Mouse (Mus musculus) liver, adult 2 months (tissue): Measurements from ENCODE around the gene Mfsd11. TPM values are rescaled to one million over a fixed set of nuclear protein-coding genes. Genes with fewer than 3 reads are reported as not detected.
A peak's percentile ranks its signal among the peaks of the same experiment; 100 is the strongest.
"Not testable (repeated sequence)": the region's sequence is repeated elsewhere in the genome, so short reads cannot be mapped to it uniquely, and the experiment has no call there.

Source experiments
- DNase-seq: peaks from one replicate; pipeline ENCODE4 v3.0.0-alpha.2; 2011; ENCODE audit warnings: low read depth, low spot score; ENCODE audit errors: extremely low read depth
- H3K27ac ChIP-seq: fragments of 200-500 bp; replicated peaks from 2 replicates; pipeline ENCODE4 v1.5.1; 2012; ENCODE audit warnings: low read depth, mild to moderate bottlenecking, control low read depth, inconsistent platforms, low read length; ENCODE audit not compliant: insufficient read depth
- H3K27me3 ChIP-seq: fragments of 200-500 bp; 2 replicates; pipeline ENCODE4 v1.6.1; 2012; ENCODE audit warnings: mild to moderate bottlenecking, moderate library complexity, low read length, inconsistent platforms; ENCODE audit not compliant: control insufficient read depth, insufficient read depth
- H3K36me3 ChIP-seq: fragments of 200-500 bp; 2 replicates; pipeline ENCODE4 v1.6.1; 2012; ENCODE audit warnings: low read length, inconsistent platforms; ENCODE audit not compliant: control insufficient read depth, insufficient read depth
- H3K4me1 ChIP-seq: fragments of 200-500 bp; 2 replicates; pipeline ENCODE4 v1.6.1; 2011; ENCODE audit warnings: low read length; ENCODE audit not compliant: control insufficient read depth, insufficient read depth
- H3K4me3 ChIP-seq: fragments of 200-500 bp; 2 replicates; pipeline ENCODE4 v1.5.1; 2011; ENCODE audit warnings: low read depth, mild to moderate bottlenecking, control low read depth, low read length, moderate library complexity; ENCODE audit not compliant: insufficient read depth
- H3K79me2 ChIP-seq: fragments of 200-500 bp; 2 replicates; pipeline ENCODE4 v1.6.1; 2012; ENCODE audit warnings: inconsistent platforms, mild to moderate bottlenecking, low read length, moderate library complexity; ENCODE audit not compliant: control insufficient read depth, insufficient read depth
- H3K9ac ChIP-seq: fragments of 200-500 bp; 2 replicates; pipeline ENCODE4 v1.6.1; 2012; ENCODE audit warnings: low read depth, mild to moderate bottlenecking, control low read depth, inconsistent platforms, low read length
- CTCF ChIP-seq: fragments of 200-500 bp; IDR thresholded peaks from 2 replicates; pipeline ENCODE4 v1.5.1; 2011; ENCODE audit warnings: low read depth, low read length, control low read depth
- POLR2A ChIP-seq: fragments of 200-500 bp; IDR thresholded peaks from 2 replicates; pipeline ENCODE4 v1.6.1; 2011; ENCODE audit warnings: low read length, control low read depth; ENCODE audit not compliant: insufficient read depth; ENCODE audit errors: extremely low read depth
- WGBS: fragments of 180-500 bp; shearing (Covaris S2); methylation state at CpG from one replicate; pipeline ENCODE4 v1.1.7; 2018; 5-methylcytosine and 5-hydroxymethylcytosine counted together
- polyA plus RNA-seq: library from polyadenylated mRNA; depleted of rRNA; stranded (reverse); fragments of >200 nt; gene quantifications from 2 replicates; pipeline ENCODE4 v1.2.3, GENCODE M21; 2012
- total RNA-seq: library from RNA; depleted of rRNA; stranded (reverse); fragments of >200 nt; gene quantifications from 2 replicates; pipeline ENCODE4 v1.2.3, GENCODE M21; 2014

The Mfsd11 gene
- total and polyA plus RNA-seq, 2 experiments, result 5.1 to 16.6 TPM

- no peak for DNase-seq
- Histone ChIP-seq H3K36me3 (no peaks in the 10 kb centered on the region), H3K79me2 (no peaks in the 10 kb centered on the region), H3K27me3 (no peaks in the 10 kb centered on the region), H3K27ac (no peak overlapping the region), H3K9ac (no peak overlapping the region), H3K4me3 (no peak overlapping the region), H3K4me1 (no peaks in the 10 kb centered on the region; the same call in 1 of the 2 replicates)
- no peak for TF ChIP-seq POLR2A
- TF ChIP-seq CTCF, result no peak
- 99% methylated on average over 2 of the region's 2 CpGs for WGBS
Observed at GRCm38 (mm10) chr11:116823255-116823654, 29.0 kb upstream of the Mfsd11 start.

GRCm38 (mm10) chr11:116823885-116824284, 28.4 kb upstream of the Mfsd11 start:
- not testable (repeated sequence) for H3K4me3 ChIP-seq, H3K79me2 ChIP-seq, H3K27me3 ChIP-seq, H3K27ac ChIP-seq, DNase-seq, H3K4me1 ChIP-seq, H3K9ac ChIP-seq, H3K36me3 ChIP-seq
- 97% methylated on average over 10 of the region's 10 CpGs for WGBS

- no peak overlapping the region for H3K9ac ChIP-seq
- H3K79me2 ChIP-seq, result no peaks in the 10 kb centered on the region
- DNase-seq, result no peak
- TF ChIP-seq CTCF (no peak), POLR2A (no peak)
- H3K36me3 ChIP-seq, result no peaks in the 10 kb centered on the region
- H3K27ac ChIP-seq, result no peak overlapping the region
- 83% methylated on average over 4 of the region's 5 CpGs for WGBS
- H3K27me3 ChIP-seq, result no peaks in the 10 kb centered on the region
- H3K4me1 ChIP-seq, result no peaks in the 10 kb centered on the region; the same call in 1 of the 2 replicates
- H3K4me3 ChIP-seq, result no peak overlapping the region
Observed at GRCm38 (mm10) chr11:116825230-116825629, 27.0 kb upstream of the Mfsd11 start.

GRCm38 (mm10) chr11:116826550-116827504, 25.4 kb upstream of the Mfsd11 start:
- DNase-seq, result no peak
- H3K4me1 ChIP-seq, result no peaks in the 10 kb centered on the region; the same call in 1 of the 2 replicates
- peak overlapping the region; percentile 57; the same call in 1 of the 2 replicates for H3K4me3 ChIP-seq
- H3K79me2 ChIP-seq, result no peaks in the 10 kb centered on the region
- 0 out of 2 replicates have a peak overlapping the region, but pooled peaks have one; percentile 61 for H3K9ac ChIP-seq
- 65% methylated on average over 17 of the region's 17 CpGs for WGBS
- H3K36me3 ChIP-seq, result no peaks in the 10 kb centered on the region
- TF ChIP-seq CTCF (no peak), POLR2A (no peak)
- H3K27ac ChIP-seq, result no peak overlapping the region
- no peaks in the 10 kb centered on the region for H3K27me3 ChIP-seq

- Histone ChIP-seq H3K27ac (peak within 1 kb of the TSS; percentile 12; the same call in 1 of the 2 replicates), H3K36me3 (no peaks in the 10 kb centered on the region), H3K4me3 (peak within 1 kb of the TSS; percentile 57), H3K79me2 (no peaks in the 10 kb centered on the region), H3K9ac (peak within 1 kb of the TSS; percentile 61), H3K27me3 (no peaks in the 10 kb centered on the region), H3K4me1 (no peaks in the 10 kb centered on the region; the same call in 1 of the 2 replicates)
- 7% methylated on average over 71 of the region's 71 CpGs for WGBS
- no peak for TF ChIP-seq POLR2A
- TF ChIP-seq CTCF, result no peak
- DNase-seq, result no peak
Observed at GRCm38 (mm10) chr11:116827534-116828165, 24.6 kb upstream of the Mfsd11 start, which contains the start of gene Mxra7. Gene Mxra7 (minus strand): TSS chr11:116828046.
